Mouse (Mus musculus): ENCODE results near the gene Rapgef1.
"Not testable (repeated sequence)": the region's sequence is repeated elsewhere in the genome, so short reads cannot be mapped to it uniquely, and the experiment has no call there.

The Rapgef1 gene

DNA sequence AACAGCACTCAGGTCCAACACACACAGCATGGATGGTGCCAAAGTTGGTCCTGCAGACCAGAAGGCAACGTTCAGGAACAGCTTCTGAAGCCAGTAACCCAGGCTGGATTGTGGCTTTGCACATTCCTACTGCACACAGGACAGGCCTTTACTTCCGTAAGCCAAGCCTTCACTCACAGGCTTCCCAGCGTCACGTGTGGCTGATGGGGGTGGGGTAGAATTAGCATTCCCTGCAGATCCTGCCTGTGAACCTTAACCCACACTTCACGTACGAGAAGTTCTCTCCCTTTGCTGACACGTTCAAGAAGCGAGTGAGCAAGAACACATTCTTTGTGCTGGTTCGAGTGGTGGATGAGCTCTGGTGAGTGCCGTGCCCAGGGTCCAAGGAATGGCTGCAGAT is 113.0 kb downstream of the Rapgef1 start:
- CTCF ChIA-PET = no interaction called here

DNA sequence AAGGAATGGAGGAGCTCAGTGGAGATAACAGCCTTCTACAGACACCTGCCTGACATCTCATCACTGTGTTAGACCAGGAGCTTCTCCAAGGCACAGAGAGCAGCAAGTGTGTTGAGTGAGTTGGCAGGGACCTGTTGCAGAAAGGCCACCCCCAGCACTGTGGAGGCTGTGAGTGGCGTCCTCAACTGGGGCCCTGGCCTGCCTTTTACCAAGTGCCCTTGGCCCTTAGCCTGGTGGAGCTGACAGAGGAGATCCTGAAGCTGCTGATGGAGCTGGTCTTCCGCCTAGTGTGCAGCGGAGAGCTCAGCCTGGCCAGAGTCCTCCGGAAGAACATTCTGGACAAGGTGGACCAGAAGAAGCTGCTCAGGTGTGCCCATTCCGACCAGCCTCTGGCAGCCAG is 113.8 kb downstream of the Rapgef1 start:
- CTCF ChIA-PET = no interaction called here

DNA sequence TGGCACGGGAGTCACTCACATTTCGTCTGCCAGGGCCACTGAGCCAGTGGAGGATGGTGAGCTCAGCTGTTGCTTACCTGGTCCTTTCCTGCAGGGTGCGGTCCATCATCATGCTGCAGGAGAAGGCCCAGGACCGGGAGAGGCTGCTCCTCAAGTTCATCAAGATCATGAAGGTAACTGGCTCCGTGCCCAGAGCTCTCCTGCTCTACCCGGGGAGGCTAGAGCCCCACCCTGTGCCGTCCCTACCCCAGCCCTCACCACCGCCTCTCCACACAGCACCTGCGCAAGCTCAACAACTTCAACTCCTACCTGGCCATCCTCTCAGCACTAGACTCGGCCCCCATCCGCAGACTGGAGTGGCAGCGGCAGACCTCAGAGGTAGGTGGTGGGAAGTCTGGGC is 116.2 kb downstream of the Rapgef1 start:
- CTCF ChIA-PET = no interaction called here

DNA sequence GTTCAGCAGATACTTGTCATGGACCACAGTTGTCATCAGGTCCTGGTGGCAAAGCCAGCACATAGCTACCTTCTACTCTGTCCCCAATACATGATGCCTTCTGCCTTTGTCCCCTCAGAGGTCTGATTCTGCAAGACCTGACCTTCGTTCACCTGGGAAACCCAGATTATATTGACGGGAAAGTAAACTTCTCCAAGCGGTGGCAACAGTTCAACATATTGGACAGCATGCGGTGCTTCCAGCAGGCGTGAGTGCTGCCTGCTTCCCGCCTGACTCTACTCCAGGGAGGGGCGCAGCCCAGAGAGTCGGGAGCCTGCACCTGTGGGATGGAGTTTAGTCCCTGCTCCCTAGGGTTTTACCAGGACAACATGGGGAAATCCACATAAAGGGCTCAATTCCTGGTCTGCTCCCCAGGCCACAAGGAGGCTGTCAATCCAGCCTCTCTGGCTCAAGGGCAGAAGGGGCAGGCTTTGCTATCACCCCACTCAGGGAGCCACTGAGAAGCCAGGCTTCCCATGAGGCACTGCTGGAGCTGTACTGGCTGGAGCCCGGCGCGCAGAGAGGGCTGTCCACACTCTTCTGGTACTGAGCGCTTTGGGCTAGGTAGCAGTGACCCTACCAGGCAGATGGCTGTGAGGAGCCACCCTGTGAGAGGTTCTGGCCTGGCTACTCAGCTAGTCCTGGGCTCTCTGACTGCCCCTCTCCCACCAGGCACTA is 117.8 kb downstream of the Rapgef1 start:
- CTCF ChIA-PET = no interaction called here

DNA sequence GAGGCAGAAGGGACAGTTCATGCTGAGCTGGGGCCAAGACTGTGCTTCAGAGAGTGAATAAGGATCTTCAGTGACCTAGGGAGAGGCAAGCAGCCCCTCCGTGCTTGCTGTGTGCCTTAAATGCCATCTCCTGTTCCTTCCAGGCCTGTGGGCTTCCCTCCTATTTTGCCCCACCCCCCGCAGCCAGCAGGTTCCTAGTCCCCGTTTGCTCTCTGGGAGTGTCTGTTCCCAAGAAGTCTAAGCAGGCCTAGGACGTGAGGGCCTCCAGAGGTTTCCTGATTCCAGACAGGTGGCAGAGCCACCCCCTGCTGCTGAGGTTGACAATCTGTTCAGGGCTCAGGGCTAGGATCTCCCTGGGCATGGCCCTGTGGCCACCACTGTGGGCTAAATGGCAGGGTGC is 119.3 kb downstream of the Rapgef1 start:
- CTCF ChIA-PET = interaction anchor here (0.6 kb wide), 1 partner anchor 26 kb away, joined by 3 read pairs; no protein-coding TSS in a partner anchor

DNA sequence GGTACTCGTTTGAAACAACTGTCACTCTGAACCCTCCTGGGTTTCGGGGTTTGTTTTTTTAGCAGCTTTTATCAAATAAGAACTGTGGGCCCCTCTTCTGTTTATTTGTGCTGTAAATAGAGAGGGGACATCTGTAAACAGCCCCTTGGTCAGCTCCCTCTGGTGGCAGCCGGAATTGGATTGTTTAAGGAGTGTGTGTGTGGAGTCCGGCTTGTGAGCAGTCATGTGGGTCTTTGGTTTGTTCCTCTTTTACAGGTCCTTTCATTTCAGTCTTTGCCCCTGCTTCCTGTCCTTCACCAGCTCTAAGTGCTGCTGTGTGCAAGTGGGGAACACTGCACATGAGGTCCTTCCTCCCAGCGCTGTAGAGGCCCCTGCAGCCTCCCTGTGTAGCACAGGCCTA is 119.8 kb downstream of the Rapgef1 start:
- CTCF ChIA-PET = no interaction called here

DNA sequence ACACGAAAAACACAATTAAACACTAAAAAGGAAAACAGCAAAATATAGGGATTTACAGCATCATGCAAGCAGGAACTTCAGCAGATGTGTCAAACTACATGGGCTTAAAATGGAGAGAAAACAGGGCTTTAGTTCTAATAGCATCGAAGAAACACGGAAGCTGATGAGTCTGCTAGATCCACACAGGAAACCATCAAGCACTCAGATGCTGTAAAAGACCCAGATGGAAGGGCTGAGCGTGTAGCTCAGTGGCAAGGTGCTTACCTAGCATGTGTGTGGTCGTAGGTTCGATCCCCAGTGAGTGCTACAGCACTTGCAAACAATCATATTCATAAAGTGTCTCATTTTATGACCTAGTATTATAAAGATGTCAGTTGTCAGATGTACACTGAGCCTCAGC is 121.7 kb downstream of the Rapgef1 start:
- CTCF ChIA-PET = no interaction called here

DNA sequence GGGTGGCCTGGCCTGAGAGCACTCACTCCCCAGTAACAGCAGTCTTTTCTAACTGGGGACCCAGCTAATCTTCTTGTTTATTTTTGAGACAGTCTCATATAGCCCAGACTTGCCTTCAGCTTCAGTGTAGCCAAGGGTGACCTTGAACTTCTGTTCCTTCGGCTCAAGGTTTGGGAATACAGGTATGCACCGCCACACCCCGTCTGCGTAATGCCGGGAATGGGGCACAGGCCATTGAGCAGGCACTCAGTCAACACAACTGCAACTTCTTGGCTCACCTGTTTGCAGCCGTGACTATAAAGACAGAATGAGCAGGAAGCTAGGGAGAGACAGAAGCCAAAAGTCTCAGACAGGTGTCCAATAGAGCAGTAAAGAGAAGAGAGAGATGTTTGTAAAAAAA is 124.7 kb downstream of the Rapgef1 start:
- CTCF ChIA-PET = no interaction called here

DNA sequence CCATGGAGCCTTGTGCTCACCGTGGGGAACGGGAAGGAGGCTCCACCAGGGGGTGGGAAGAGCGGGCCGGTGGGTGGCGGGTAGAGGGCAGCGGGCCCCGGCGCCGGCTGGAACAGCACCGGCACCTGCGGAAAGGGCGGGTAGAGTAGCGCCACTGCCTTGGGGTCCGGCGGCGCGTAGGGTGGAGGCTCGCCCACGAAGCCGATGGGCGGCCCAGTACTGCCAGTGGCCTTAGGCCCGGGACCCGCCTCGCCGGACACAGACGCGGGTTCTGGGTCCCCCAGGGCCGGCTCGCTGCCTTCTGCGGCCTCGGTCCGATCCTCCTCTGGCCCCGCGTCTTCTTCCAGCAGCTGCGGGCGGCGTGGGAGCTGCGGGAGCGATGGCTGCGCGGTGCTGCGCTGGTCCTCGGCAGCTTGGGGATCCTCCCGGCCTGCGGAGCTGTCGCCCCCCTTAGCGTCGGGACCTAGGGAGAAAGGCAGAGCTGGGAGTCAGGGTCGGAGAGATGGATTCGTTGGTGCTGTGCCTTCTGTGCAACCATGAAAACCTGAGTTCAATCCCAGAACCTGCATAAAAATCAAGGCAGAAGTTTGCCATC is 127.8 kb downstream of the Rapgef1 start:
- CTCF ChIA-PET = interaction anchor here (0.6 to 0.7 kb wide), 2 partner anchors 16 to 282 kb away, joined by 6 to 7 read pairs; no protein-coding TSS in a partner anchor

DNA sequence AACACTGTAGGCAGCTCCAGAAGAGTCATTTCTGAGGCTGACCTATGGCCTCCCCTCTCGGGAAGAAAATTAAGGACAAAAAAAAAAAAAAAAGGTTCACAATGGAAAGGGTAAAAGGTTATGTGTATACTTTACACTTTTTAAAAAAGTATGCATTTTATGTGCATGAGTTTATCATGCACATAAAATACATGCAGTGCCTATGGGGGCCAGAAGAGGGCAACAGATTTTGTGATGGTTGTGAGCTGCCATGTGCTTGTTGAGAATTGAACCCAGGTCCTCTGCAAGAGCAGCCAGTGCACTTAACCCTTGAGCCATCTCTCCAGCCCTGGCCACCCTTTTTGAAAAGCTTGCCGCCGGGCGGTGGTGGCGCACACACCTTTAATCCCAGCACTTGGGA is 128.3 kb downstream of the Rapgef1 start:
- CTCF ChIA-PET = interaction anchor here (0.6 to 0.7 kb wide), 2 partner anchors 16 to 282 kb away, joined by 6 to 7 read pairs; no protein-coding TSS in a partner anchor

DNA sequence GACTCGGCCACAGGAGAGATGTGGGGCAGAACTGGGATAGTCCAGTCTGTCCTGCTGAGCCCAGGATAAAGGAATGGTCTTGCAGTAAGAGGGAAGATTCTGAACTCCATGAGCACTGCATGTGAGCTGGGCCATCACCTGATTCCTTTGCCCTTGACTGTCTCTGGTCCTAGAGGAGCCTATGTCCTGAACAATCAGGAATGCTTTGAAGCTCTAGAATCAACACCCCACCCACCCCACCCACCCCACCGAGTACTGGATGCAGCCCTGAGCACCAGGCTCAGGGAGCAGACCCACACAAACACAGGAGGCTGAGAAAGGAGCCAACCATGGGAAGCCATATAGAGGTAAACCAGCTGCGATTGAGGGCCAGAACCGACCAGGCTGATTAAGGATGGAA is 129.0 kb downstream of the Rapgef1 start:
- CTCF ChIA-PET = no interaction called here

DNA sequence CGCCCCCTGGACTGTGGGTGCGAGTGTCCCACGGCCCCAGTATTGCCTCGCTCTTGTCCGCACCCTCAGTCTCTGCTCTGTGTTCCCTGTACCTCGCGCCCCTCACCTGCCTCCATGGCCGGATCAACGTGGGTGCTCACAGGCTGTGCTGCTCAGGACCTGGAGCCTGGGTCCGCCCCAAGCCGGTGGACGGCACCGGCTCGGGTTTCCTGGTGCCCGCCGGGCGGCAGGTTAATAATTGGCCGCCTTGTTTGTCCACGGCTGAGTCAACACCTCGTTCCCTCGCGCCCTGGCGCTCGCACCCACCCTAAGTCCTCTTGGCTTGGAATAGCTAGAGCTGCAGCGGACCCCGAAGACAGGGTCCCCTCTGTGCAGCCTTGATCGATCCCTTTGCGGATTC is 132.0 kb downstream of the Rapgef1 start, which contains the start of gene Gm13420:
Gm13420 (minus strand) TSS at position 189 of the 400 bp plus-strand sequence.
- CTCF ChIA-PET = no interaction called here

DNA sequence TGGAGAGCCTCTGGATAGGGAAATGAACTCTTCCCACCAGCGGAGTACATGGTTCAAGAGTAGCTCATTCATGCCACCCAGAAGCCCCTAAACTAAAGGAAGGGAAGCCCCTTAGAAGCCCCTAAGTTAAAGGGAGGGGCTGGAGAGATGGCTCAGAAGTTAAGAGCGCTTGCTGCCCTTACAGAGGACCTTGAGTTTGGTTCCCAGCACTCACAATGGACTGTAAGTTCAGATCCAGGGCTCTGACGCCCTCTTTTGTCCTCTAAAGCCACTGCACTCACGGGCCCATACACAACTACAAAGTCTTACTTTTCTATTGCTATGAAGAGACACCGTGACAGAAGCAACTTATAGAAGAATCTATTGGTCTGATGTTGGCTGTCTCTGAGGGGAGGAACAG is 132.9 kb downstream of the Rapgef1 start:
- CTCF ChIA-PET = no interaction called here

DNA sequence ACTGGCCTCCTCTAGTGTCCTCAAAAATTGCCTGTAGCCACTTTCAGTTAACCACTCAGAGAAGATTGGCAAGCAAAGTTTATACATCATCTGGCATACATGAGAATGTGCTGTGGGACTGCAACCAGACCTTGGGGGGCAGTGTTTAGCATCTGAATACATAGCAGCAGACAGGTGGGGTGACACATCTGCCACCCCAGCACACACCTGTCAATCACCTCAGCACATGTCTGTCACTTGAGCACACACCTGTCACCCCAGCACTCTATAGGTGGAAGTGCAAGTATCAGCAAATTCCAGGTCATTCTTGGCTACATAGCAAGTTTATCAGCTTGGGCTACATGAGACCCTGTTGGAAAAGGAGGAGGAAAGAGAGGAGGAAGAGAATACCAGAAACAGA is 136.2 kb downstream of the Rapgef1 start:
- CTCF ChIA-PET = no interaction called here

DNA sequence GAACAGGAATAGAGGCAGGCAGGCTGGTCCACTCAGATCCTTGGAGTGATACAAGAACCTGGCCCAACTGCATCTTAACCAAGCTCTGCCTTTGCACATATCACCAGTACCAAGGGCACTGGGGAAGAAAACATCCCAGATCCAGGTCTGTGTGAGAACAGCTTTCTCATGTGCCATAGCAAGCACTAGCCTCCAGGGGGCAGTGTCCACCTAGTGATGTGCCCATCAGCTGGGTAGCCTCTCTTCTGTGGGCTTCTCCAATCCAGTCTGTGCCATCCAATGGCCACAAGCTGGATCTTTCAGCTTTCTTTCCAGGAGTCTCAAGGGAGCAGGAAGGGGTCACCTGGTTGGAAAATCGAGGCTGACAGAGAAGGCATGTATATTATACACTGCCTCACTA is 145.3 kb downstream of the Rapgef1 start:
- CTCF ChIA-PET = interaction anchor here (0.6 kb wide), 3 partner anchors 26 to 689 kb away, joined by 3 to 9 read pairs (median 7); no protein-coding TSS in a partner anchor

DNA sequence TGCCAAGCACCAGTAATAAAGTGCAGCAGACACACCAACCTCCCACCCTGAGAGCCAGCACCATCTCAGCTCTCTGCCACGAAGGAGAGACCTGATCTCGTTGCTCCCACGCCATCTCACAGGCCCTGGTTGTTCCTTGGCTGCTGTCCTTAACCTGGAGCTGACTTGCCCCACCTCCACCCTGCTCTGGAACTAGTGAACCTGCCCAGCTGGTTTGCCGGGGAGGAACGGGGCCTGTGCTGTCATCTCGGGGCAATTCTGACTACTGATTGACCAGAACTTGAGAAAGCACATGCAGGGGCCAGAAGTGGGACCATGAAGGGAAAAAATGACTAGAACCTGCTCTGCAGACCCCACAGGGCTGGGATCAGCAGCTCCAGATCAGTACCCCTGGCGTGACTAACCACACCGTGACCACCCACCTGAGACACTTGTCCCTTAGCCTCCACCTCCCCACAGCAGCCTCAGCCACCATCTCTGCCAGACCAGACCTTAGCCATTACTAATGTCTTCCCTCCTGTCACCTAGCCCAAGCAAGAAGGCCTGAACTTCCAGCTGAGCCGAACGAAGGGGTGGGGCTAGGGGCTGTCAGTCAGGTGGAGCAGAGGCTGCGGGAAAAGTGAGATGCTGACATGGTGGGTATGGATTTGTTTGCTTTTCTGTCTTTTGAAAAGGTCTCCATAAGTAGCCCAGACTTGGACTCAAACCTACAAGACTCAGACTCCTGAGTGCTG is 148.6 kb downstream of the Rapgef1 start:
- CTCF ChIA-PET = interaction anchor here (0.6 kb wide), 2 partner anchors 99 to 189 kb away, joined by 3 to 13 read pairs; no protein-coding TSS in a partner anchor

DNA sequence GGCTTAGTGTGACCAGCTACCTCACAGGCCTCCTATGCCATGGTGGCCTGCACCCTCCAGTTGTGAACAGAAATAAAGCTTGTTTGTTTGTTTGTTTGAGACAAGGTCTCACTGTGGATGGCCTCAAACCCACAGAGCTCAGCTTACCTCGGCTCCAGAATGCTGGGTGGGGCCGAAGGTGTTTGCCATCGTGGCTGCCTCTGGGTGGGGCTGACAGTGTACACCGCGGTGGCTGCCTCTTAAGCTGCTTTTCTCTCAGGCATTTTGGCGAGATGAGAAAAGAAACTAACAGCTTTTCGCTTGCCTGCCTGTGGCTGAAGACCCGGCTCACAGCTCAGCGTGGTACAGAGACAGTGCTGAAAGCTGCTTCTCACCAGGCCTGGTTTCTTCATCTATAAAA is 149.4 kb downstream of the Rapgef1 start:
- CTCF ChIA-PET = interaction anchor here (0.6 kb wide), 2 partner anchors 100 to 188 kb away, joined by 3 to 13 read pairs; no protein-coding TSS in a partner anchor

DNA sequence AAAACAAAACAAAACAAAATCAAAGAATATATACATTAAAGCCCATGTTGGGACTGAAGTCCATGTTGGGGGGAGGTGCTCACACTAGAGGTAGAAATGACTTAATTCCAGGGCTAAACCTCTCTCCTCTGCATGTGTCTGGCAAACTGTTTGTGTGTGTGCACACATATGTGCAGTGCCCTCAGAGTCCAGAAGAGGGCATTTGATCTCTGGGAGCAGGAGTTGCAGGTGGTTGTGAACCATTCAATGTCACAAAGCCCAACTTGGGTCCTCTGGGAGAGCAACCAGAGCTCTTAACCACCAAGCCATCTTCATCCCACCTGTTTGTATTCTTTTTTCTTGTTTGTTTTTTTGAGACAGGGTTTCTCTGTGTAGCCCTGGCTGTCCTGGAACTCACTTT is 150.6 kb downstream of the Rapgef1 start:
- CTCF ChIA-PET = no interaction called here

DNA sequence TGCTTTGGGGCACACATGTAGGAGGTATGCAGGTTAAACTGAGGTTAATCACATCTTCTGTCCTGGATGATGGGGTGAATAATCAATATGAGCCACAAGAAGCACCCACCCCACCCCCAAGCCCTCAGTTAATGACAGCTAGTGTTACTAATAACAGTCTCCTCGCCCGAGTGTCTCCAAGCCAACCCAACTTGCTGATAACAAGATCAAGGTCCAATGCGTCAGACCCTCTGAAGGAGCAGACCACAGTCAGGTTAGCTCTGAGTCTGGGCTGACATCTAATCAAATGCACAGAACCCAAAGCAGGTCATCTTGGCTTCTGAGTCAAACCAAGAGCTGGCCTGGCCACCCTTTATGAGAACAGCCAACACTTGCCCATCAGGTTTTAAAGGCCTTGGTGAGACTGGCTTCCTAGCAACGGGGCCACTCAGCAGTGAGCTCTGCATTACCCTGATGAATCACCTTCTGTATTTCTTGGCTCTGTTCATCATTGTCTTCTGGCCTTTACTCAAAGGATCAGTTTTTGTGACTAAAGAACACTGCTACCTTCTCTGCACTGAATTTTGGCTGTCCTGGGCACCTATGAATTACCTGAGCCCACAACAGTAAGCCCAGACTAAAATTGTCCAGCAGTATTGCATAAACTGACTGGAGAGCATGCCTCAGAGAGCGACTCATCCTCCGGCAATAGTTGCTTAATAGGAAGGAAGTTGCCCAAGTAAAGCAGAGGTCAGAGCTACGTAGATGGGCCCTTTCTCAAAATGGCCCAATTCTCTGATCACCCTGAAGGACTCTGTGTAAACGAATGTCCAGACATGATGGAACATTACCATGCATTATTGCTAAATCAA is 152.3 kb downstream of the Rapgef1 start:
- CTCF ChIA-PET = no interaction called here

DNA sequence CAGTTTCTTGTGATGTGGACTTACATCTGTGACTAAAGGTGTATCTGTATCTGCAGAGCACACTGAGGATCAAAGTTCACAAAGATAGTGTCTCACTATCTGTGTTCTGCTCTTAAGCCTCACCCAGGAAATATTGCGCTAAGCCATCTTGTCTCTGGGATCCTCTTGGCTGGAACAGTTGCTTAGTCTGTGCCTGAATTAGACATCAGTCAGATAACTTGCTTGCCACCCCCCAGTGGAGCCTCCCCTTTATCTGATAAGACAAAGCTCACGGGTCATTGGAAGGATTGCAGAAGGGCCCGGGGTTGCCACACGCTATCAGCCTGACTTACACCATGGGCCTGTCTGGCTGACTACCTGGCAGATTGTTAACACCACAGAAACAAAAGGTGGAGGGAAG is 153.8 kb downstream of the Rapgef1 start:
- CTCF ChIA-PET = no interaction called here

DNA sequence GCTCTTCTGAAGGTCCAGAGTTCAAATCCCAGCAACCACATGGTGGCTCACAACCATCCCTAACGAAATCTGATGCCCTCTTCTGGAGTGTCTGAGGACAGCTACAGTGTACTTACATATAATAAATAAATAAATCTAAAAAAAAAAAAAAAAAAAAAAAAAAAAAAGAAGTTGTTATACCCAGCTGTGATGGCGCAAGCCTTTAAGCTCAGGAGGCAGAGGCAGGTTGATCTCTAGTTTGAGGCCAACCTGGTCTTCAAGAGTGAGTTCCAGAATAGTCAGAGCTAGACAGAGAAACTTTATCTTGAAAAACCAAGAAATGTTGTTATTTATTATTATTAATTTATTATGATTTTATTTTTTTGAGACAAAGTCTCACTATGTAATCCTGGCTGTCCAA is 161.7 kb downstream of the Rapgef1 start:
- CTCF ChIA-PET = not testable (repeated sequence)

DNA sequence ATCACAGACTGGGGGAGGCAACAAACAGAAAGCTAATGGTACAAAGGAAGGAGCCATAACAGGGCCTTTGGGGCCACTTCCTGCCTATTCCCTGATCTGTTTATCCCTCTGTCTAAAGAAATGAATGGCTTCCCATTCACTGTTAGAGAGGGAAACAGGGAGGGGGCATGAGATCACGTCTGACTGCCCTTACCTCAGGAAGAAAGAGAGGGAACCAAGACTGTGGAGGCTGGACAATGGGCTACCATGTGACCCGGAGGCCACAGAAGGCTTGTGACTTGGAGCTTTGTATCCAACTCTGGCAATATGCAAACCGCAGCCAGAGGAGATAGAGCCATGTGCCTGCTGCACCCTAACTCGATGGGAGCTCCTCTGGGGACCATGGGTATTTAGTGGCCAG is 164.8 kb downstream of the Rapgef1 start:
- CTCF ChIA-PET = interaction anchor here (0.6 kb wide), 1 partner anchor 348 kb away, joined by 4 read pairs; no protein-coding TSS in a partner anchor

All from spleen, embryonic (tissue).